Mouse (Mus musculus) CH12.LX (cell line): ENCODE data around the gene Plk3.

Source experiments
- CHD2 ChIP-seq: IDR thresholded peaks from 2 replicates; pipeline ENCODE4 v1.6.1; 2011; ENCODE audit warnings: low read length, improper control_type of control experiment
- E2F4 ChIP-seq: IDR thresholded peaks from 2 replicates; pipeline ENCODE4 v1.6.1; 2011; ENCODE audit warnings: low read depth, low read length, improper control_type of control experiment; ENCODE audit not compliant: insufficient replicate concordance
- ELF1 ChIP-seq: IDR thresholded peaks from 2 replicates; pipeline ENCODE4 v1.6.1; 2014; ENCODE audit warnings: low read depth, mild to moderate bottlenecking, inconsistent platforms, low read length, improper control_type of control experiment
- ETS1 ChIP-seq: conservative IDR thresholded peaks from 2 replicates; pipeline ENCODE4 v1.6.1; 2012; ENCODE audit warnings: low read depth, mild to moderate bottlenecking, inconsistent platforms, low read length, improper control_type of control experiment, moderate library complexity
- MXI1 ChIP-seq: IDR thresholded peaks from 2 replicates; pipeline ENCODE4 v1.6.1; 2011; ENCODE audit warnings: mild to moderate bottlenecking, low read depth, low read length, improper control_type of control experiment
- POLR2A ChIP-seq: IDR thresholded peaks from 2 replicates; pipeline ENCODE4 v1.6.1; 2011; ENCODE audit warnings: low read depth, mild to moderate bottlenecking, improper control_type of control experiment, low read length
- SIN3A ChIP-seq: IDR thresholded peaks from 2 replicates; pipeline ENCODE4 v1.6.1; 2012; ENCODE audit warnings: low read length, improper control_type of control experiment, inconsistent platforms
- TCF12 ChIP-seq: IDR thresholded peaks from 2 replicates; pipeline ENCODE4 v1.6.1; 2014; ENCODE audit warnings: low read depth, mild to moderate bottlenecking, inconsistent platforms, low read length, improper control_type of control experiment

DNA sequence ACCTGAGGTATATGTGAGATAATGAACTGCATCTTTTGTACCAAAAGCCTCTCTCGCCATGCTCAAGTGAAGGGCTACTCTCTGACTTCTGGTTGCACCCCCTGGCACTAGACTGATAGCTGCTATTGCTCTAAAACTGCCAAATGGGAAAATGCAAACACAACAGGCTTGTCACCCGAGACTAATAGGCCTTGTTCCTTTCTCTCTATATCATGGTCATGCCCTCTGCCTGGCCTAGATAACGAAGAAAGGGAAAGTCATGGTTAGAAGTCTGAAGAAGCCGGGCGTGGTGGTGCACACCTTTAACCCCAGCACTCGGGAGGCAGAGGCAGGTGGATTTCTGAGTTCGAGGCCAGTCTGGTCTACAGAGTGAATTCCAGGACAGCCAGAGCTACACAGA is 43.2 kb downstream of the Plk3 start:
- TF ChIP-seq SIN3A (no peak), MXI1 (no peak), CHD2 (no peak), ELF1 (no peak), E2F4 (no peak), POLR2A (no peak), ETS1 (no peak), TCF12 (no peak)
